Comparison of ENCODE assay signal across 27 mouse cellular contexts in the genomic region with DNA sequence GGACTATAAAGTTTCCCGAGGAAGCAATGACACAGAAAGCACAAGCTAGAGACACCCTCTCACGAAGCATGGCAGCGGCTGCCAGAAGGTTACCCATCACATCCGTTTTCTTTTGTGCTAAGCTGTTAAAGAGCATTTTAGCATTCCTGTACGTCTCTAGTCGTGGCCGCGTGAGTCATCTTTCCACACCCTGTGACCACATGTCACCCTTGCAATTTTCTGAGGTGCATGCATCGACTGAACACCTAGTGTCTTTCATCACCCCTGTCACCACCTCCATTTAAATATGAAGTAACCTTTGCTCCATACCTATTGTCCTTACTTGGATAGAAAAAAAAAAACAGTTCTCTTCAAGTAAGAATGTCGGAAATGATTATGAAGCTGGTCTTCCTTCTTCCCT. TPM values are rescaled to one million over a fixed set of nuclear protein-coding genes. Genes with fewer than 3 reads are reported as not detected.
A peak's percentile ranks its signal among the peaks of the same experiment; 100 is the strongest.
DNase-seq lines count a peak whose midpoint lies in the region; ATAC-seq and TF ChIP-seq lines count a peak whose summit lies in the region.
"Had no signal": no experiment of that assay in that cellular context is flagged by ENCODE, and none has a peak within 500 bp of the region (broad histone marks: within the 10 kb centered on the region; RNA-seq: fewer than 3 reads in every experiment).

No protein-coding gene starts in this region.

- H3K27me3 ChIP-seq in intestine, embryonic 15.5 days (replicated peaks): no peaks in the 10 kb centered on the region
- H3K27me3 ChIP-seq in intestine, postnatal 0 days (replicated peaks; ENCODE audit: control insufficient read depth, insufficient read depth, low read length): no peaks in the 10 kb centered on the region
- no peaks in the 10 kb centered on the region for H3K27me3 ChIP-seq in hindbrain, embryonic 12.5 days
- no peaks in the 10 kb centered on the region for H3K27me3 ChIP-seq in heart, embryonic 11.5 days (ENCODE audit: control insufficient read depth, insufficient read depth, low read length)
- H3K27me3 ChIP-seq: CH12.LX; embryonic facial prominence, embryonic 12.5 days; forebrain, embryonic 13.5 days; forebrain, embryonic 15.5 days; Patski had no signal

- H3K4me1 ChIP-seq in intestine, embryonic 15.5 days (replicated peaks): no peaks in the 10 kb centered on the region
- no peaks in the 10 kb centered on the region for H3K4me1 ChIP-seq in intestine, postnatal 0 days (replicated peaks; ENCODE audit: control insufficient read depth, insufficient read depth, low read length)
- H3K4me1 ChIP-seq in hindbrain, embryonic 12.5 days: no peaks in the 10 kb centered on the region
- no peaks in the 10 kb centered on the region for H3K4me1 ChIP-seq in heart, embryonic 11.5 days (ENCODE audit: control insufficient read depth, insufficient read depth, low read length)
- H3K4me1 ChIP-seq: embryonic facial prominence, embryonic 12.5 days; forebrain, embryonic 13.5 days; forebrain, embryonic 15.5 days had no signal

- peak; percentile 55; the same call in 1 of the 2 replicates for ATAC-seq in intestine, embryonic 15.5 days
- peak; percentile 93 for ATAC-seq in intestine, postnatal 0 days
- no peak for ATAC-seq in hindbrain, embryonic 12.5 days (ENCODE audit: low FRiP score)
- ATAC-seq in heart, embryonic 11.5 days (replicated peaks; ENCODE audit: insufficient number of reproducible peaks, low FRiP score, low TSS enrichment): no peak
- ATAC-seq: CD4-positive, CD25-positive, alpha-beta regulatory T cell, adult 4 months; forebrain, embryonic 13.5 days; forebrain, embryonic 15.5 days; forebrain, postnatal 0 days; Patski had no signal

- no peak overlapping the region for H3K4me3 ChIP-seq in intestine, embryonic 15.5 days (replicated peaks)
- H3K4me3 ChIP-seq in intestine, postnatal 0 days (ENCODE audit: low read depth, low read length): no peak overlapping the region
- H3K4me3 ChIP-seq in hindbrain, embryonic 12.5 days: no peak overlapping the region
- no peak overlapping the region for H3K4me3 ChIP-seq in heart, embryonic 11.5 days (ENCODE audit: low read depth, low read length)
- H3K4me3 ChIP-seq: embryonic facial prominence, embryonic 12.5 days; forebrain, embryonic 13.5 days; forebrain, embryonic 15.5 days had no signal

- H3K36me3 ChIP-seq in intestine, embryonic 15.5 days: no peaks in the 10 kb centered on the region
- H3K36me3 ChIP-seq in intestine, postnatal 0 days (ENCODE audit: control insufficient read depth, insufficient read depth): no peaks in the 10 kb centered on the region
- H3K36me3 ChIP-seq in hindbrain, embryonic 12.5 days: 0 out of 2 replicates have a peak, but pooled peaks cover 3% of the 10 kb centered on the region
- no peaks in the 10 kb centered on the region for H3K36me3 ChIP-seq in heart, embryonic 11.5 days (ENCODE audit: control insufficient read depth, insufficient read depth, low read length)
- H3K36me3 ChIP-seq: embryonic facial prominence, embryonic 12.5 days; forebrain, embryonic 15.5 days had no signal

- H3K4me2 ChIP-seq in intestine, embryonic 15.5 days (replicated peaks): no peak overlapping the region
- H3K4me2 ChIP-seq in intestine, postnatal 0 days (replicated peaks; ENCODE audit: low read depth): no peak overlapping the region
- no peak overlapping the region for H3K4me2 ChIP-seq in hindbrain, embryonic 12.5 days (replicated peaks)
- no peak overlapping the region for H3K4me2 ChIP-seq in heart, embryonic 11.5 days
- H3K4me2 ChIP-seq: embryonic facial prominence, embryonic 12.5 days; forebrain, embryonic 13.5 days; forebrain, embryonic 15.5 days had no signal

- H3K9ac ChIP-seq in intestine, embryonic 15.5 days: no peak overlapping the region
- no peak overlapping the region for H3K9ac ChIP-seq in intestine, postnatal 0 days (ENCODE audit: low read depth, low read length)
- no peak overlapping the region for H3K9ac ChIP-seq in hindbrain, embryonic 12.5 days
- no peak overlapping the region for H3K9ac ChIP-seq in heart, embryonic 11.5 days (ENCODE audit: low read depth, low read length)
- H3K9ac ChIP-seq: embryonic facial prominence, embryonic 12.5 days; forebrain, embryonic 13.5 days; forebrain, embryonic 15.5 days; forebrain, postnatal 0 days had no signal

- 76% methylated on average over 10 of the region's 10 CpGs for WGBS in intestine, embryonic 15.5 days
- 47% methylated on average over 10 of the region's 10 CpGs for WGBS in intestine, postnatal 0 days
- WGBS in hindbrain, embryonic 12.5 days: 82% methylated on average over 10 of the region's 10 CpGs
- 58% methylated on average over 10 of the region's 10 CpGs for WGBS in heart, embryonic 11.5 days (ENCODE audit: insufficient replicate concordance)

- DNase-seq in NIH3T3 (ENCODE audit: low read depth) (peak; percentile 20), MN1 (ENCODE audit: low spot score) (no peak)
- DNase-seq in urinary bladder, postnatal 25 days (ENCODE audit: low spot score): no peak
- DNase-seq: adrenal gland, adult 2 months; adrenal gland, postnatal 10 days; adrenal gland, postnatal 25 days; B cell, adult 2 months; cerebellum, adult 11 months; cerebellum, adult 18-20 months; cerebellum, adult 8-10 months; cerebellum, adult 9-11 months; cerebellum, postnatal 14 days; cerebellum, postnatal 36 days; embryo, embryonic 11 days; forebrain, postnatal 0 days had no signal

- H3K9me3 ChIP-seq in intestine, embryonic 15.5 days: no peaks in the 10 kb centered on the region
- no peaks in the 10 kb centered on the region for H3K9me3 ChIP-seq in intestine, postnatal 0 days (ENCODE audit: control insufficient read depth)
- H3K9me3 ChIP-seq in hindbrain, embryonic 12.5 days (replicated peaks): no peaks in the 10 kb centered on the region
- no peaks in the 10 kb centered on the region for H3K9me3 ChIP-seq in heart, embryonic 11.5 days (replicated peaks; ENCODE audit: control insufficient read depth, low read length)
- H3K9me3 ChIP-seq: embryonic facial prominence, embryonic 12.5 days; forebrain, embryonic 13.5 days; forebrain, embryonic 15.5 days had no signal

- no peak for TF ChIP-seq CTCF in intestine, postnatal 0 days (IDR thresholded peaks at IDR 0.05; ENCODE audit: low read depth)

- H3K27ac ChIP-seq in intestine, embryonic 15.5 days: no peak overlapping the region
- no peak overlapping the region for H3K27ac ChIP-seq in intestine, postnatal 0 days (ENCODE audit: low read depth, low read length)
- no peak overlapping the region for H3K27ac ChIP-seq in hindbrain, embryonic 12.5 days
- no peak overlapping the region for H3K27ac ChIP-seq in heart, embryonic 11.5 days (ENCODE audit: low read depth, low read length)
- H3K27ac ChIP-seq: embryonic facial prominence, embryonic 12.5 days; forebrain, embryonic 13.5 days; forebrain, embryonic 15.5 days had no signal

RNA-seq across cellular contexts. Expression of a gene that starts 12.0 kb away (rescaled TPM):
- not detected in 2 replicates for polyA plus RNA-seq in intestine, embryonic 15.5 days (2015; fragmentation: Nextera tagmentation; extraction: Ambion mirVana)
- polyA plus RNA-seq in intestine, postnatal 0 days (2015; fragmentation: Nextera tagmentation; extraction: Ambion mirVana): 0.12 TPM in 1 of 2 replicates, not detected in the other
- polyA plus RNA-seq in hindbrain, embryonic 12.5 days (2016; fragmentation: Nextera tagmentation; extraction: Ambion mirVana): 0.18 TPM in 1 of 2 replicates, not detected in the other
- 0.15 and 0.19 TPM in 2 replicates for polyA plus RNA-seq in heart, embryonic 11.5 days (2014; fragmentation: Nextera tagmentation; extraction: Ambion mirVana)
- polyA plus RNA-seq: adrenal gland, adult 2 months; CD4-positive, CD25-positive, alpha-beta regulatory T cell, adult 4 months; G1E had no signal

RNA-seq across cellular contexts. Expression of a gene that starts 59.2 kb away (rescaled TPM):
- 1.2 TPM in 2 replicates for polyA plus RNA-seq in intestine, embryonic 15.5 days (2015; fragmentation: Nextera tagmentation; extraction: Ambion mirVana)
- polyA plus RNA-seq in intestine, postnatal 0 days (2015; fragmentation: Nextera tagmentation; extraction: Ambion mirVana): 1.4 and 2.0 TPM in 2 replicates
- polyA plus RNA-seq in hindbrain, embryonic 12.5 days (2016; fragmentation: Nextera tagmentation; extraction: Ambion mirVana): not detected in 2 replicates
- not detected in 2 replicates for polyA plus RNA-seq in heart, embryonic 11.5 days (2014; fragmentation: Nextera tagmentation; extraction: Ambion mirVana)
- polyA plus RNA-seq: adrenal gland, adult 2 months; CD4-positive, CD25-positive, alpha-beta regulatory T cell, adult 4 months; embryonic facial prominence, embryonic 12.5 days; forebrain, embryonic 11.5 days; forebrain, embryonic 13.5 days; forebrain, embryonic 15.5 days; forebrain, postnatal 0 days; G1E had no signal

Comparison
In these comparisons a context has a peak if more than half of its experiments do, and no peak if none do; other contexts are left out.
1. ATAC-seq: peak in intestine, embryonic 15.5 days (single experiment) and intestine, postnatal 0 days (single experiment); none in hindbrain, embryonic 12.5 days (single experiment) and heart, embryonic 11.5 days (single experiment).